Mouse (Mus musculus) gastrocnemius, postnatal 14 days (tissue): ENCODE results near the gene Elf5. TPM values are rescaled to one million over a fixed set of nuclear protein-coding genes. Genes with fewer than 3 reads are reported as not detected.

Experiments used
- total RNA-seq, 2 experiments: library from RNA; stranded (reverse); gene quantifications; 2 replicates each; pipeline ENCODE4 v1.2.3; 2021

Elf5 gene
- total RNA-seq, 2 experiments from 2014 or later: not detected

Other genes starting within 250 kb of the Elf5 start
- not detected for gene Ehf, start 108.4 kb upstream of the Elf5 start, total RNA-seq
- 10 to 100 TPM; 75.6 to 78.0 TPM for gene Cat, start 73.5 kb downstream of the Elf5 start, total RNA-seq
- gene Abtb2, start 154.6 kb downstream of the Elf5 start, total RNA-seq: 1 to 10 TPM; 4.9 to 6.8 TPM